Mouse (Mus musculus) adrenal gland, postnatal 10 days (tissue): Measurements from ENCODE around the gene Tspan4. TPM values are rescaled to one million over a fixed set of nuclear protein-coding genes. Genes with fewer than 3 reads are reported as not detected.
A peak's percentile ranks its signal among the peaks of the same experiment; 100 is the strongest.

Source experiments
- DNase-seq: peaks from one replicate; pipeline ENCODE4 v3.0.0; 2021; ENCODE audit warnings: mixed read lengths
- total RNA-seq, 2 experiments: library from RNA; stranded (reverse); gene quantifications; 2 replicates each; pipeline ENCODE4 v1.2.3; 2021

Gene Tspan4
- total RNA-seq, 2 experiments from 2014 or later = 53.8 to 57.1 TPM

GRCm38 (mm10) chr7:141502556-141502905, 27.5 kb downstream of the Tspan4 start:
- DNase-seq = no peak

DNA sequence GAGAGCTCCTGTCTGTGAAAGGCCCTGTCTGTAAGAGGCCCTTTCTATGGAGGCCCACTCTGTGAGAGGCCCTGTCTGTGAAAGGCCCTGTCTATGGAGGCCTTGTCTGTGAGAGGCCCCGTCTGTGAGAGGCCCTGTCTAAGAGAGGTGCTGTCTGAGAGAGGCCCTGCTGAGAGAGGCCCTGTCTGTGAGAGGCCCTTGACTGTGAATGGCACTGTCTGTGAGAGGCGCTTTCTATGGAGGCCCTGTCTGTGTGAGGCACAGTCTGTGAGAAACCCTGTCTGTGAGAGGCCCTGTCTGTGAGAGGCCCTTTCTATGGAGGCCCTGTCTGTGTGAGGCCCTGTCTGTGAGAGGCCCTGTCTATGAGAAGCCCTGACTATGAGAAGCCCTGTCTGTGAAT, 31.2 kb downstream of the Tspan4 start:
- no peak for DNase-seq

DNA sequence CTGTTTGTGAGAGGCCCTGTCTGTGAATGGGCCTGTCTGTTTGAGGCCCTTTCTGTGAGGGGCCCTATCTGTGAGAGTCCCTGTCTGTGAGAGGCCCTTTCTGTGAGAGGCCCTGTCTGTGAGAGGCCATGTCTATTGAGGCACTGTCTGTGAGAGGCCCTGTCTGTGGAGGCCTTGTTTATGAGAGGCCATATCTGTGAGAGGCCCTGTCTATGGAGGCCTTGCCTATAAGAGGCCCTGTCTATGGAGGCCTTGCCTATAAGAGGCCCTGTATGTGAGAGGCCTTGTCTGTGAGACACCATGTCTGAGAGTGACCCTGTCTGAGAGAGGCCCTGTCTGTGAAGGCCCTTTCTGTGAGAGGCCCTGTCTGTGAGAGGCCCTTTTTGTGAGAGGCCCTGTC, 33.1 kb downstream of the Tspan4 start:
- no peak for DNase-seq

- DNase-seq = no peak
Measured at GRCm38 (mm10) chr7:141510196-141510595, 35.2 kb downstream of the Tspan4 start.

GRCm38 (mm10) chr7:141510681-141511191, 35.7 kb downstream of the Tspan4 start:
- no peak for DNase-seq

DNA sequence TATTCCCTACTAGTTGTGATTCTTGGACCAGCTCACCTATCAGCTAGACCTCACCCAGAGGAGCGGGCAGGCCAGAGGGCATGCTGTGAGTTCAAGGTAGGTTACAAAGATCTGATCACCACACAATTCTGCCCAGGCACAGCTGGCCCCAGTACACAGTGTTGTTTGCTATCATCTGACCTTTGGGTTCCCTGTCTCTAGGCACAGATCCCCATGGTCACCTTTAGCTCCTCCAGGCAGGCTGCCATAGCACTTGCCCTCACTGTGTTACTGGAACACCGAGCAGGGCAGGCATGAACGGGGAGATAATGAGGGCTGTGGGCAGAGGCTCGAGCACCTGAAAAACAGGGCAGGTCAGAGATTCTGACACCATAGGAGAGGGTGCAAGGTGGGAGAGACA, 42.6 kb downstream of the Tspan4 start:
- DNase-seq = peak; percentile 71

GRCm38 (mm10) chr7:141518296-141518695, 43.3 kb downstream of the Tspan4 start:
- DNase-seq = peak; percentile 63

DNA sequence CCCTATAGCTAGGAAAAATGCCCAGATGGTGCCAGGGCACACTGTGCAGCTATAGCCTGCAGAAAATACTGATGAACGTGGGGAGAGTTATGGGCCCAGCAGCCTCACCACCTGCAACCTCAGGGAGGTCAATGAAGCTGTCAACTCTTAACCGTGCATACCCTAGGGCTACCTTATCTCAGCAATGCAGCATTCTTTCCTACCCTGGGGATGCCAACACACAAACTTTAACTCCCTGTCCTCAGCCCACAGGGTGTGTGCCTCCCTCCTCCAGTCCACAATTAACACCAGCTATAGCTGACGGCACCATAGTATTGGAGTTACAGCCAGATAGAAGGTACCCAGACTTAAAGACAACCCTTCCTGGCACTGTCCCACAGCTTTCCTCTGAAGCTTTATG, 43.9 kb downstream of the Tspan4 start:
- no peak for DNase-seq

DNA sequence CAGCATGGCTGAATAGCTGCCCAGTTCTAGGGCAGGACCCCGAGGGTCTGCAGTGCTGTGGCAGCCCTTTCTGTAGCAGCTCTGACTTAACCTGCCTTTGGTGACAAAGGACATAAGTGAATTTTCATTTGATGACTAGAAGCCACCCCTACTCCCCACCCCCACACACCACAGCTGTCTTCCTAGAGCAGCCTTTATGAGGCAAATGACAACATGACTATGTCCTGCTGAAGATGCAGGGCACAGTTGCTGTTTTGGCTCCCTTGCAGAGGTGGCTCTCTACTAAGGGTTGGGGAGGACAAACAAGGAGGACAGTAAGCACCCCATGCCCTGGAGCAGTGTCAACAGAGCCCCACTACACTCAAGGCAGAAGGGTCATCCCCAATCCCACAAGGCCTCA, 44.8 kb downstream of the Tspan4 start:
- DNase-seq = no peak

- DNase-seq = no peak
Measured at GRCm38 (mm10) chr7:141523007-141523406, 48.0 kb downstream of the Tspan4 start.

GRCm38 (mm10) chr7:141524271-141524670, 49.2 kb downstream of the Tspan4 start:
- DNase-seq = no peak

DNA sequence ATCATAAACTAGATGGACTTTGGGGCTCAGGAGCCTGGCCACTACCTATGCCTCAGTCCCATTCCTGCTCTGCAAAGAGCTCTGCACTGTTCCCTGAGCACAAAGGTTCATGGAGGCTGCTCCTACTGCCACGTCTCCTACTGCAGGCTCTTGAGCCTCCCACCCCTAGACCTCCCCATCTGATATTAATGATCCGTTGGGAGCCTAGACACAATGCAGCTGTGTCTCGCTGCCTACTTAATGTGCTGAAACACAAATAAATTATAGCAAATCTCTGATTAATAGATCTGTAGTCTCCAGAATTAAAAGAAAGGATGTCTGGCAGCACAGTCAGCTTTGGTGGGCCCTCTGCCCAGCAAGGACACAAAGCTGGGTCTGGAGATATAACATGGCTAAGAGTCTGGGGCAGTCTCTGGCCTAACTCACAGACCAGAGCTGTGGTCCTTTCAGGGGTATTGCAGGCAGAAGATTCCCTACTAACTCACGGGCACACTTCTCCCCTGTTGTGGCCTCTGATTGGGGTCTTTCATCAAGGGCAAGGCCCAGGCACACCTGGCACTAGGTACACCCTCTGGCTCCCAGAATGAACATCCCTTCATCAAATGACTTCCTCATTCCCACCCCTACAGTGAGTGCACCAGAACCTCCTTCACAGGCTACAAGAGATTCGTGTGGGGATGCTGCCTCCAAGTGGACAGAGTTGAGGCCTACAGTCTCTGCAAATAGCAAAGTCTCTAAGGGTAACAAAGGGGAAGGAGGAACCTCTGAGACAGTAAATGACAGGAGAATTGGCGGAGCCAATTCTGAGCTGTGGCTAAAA, 49.9 kb downstream of the Tspan4 start:
- DNase-seq = peak; percentile 81

- DNase-seq = no peak
Measured at GRCm38 (mm10) chr7:141525580-141525925, 50.5 kb downstream of the Tspan4 start.

DNA sequence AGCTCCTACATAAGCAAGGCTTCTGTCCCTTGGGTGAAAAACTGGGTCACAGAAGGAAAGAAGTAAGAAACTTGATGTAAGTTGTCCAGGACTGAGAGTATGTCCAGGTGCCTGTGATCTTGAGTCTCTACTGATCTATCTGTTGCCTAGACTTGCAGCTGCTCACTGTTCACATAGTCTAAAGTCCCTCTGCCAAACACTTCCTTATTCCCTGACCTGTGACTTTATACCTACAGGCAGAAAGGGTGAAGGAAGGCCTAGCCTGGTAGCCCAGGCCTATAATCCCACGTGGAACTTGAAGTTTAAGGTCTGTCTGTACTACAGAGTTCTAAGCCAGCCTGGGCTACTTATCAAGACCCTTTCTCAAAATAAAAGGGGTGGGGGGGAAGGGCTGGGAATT, 60.5 kb downstream of the Tspan4 start:
- no peak for DNase-seq

- peak; percentile 29 for DNase-seq
Measured at GRCm38 (mm10) chr7:141538852-141539555, 64.0 kb downstream of the Tspan4 start.

- DNase-seq = peak; percentile 100
Measured at GRCm38 (mm10) chr7:141539556-141540311, 64.7 kb downstream of the Tspan4 start, which contains the start of gene Chid1. TSS of gene Chid1 (minus strand) at chr7:141539857.

GRCm38 (mm10) chr7:141540312-141541081, 65.5 kb downstream of the Tspan4 start:
- peak; percentile 28 for DNase-seq

DNA sequence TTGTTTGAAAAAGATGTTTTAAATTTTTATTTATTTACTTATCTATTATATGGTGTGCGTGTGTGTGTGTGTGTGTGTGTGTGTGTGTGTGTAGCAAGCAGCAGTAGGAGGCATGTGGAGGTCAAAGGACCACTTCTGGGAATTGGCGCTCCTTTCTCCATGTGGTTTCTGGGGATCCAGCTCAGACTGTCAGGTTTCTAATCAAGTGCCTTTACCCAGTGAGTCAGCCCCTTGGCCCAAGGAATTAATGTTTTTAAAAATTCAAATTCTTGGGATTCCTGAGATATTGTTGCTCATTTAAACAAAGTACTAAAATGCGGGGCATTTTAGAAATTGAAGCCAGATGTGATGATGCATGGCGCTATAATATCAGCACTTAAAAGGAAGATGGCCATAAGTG, 66.6 kb downstream of the Tspan4 start:
- no peak for DNase-seq

DNA sequence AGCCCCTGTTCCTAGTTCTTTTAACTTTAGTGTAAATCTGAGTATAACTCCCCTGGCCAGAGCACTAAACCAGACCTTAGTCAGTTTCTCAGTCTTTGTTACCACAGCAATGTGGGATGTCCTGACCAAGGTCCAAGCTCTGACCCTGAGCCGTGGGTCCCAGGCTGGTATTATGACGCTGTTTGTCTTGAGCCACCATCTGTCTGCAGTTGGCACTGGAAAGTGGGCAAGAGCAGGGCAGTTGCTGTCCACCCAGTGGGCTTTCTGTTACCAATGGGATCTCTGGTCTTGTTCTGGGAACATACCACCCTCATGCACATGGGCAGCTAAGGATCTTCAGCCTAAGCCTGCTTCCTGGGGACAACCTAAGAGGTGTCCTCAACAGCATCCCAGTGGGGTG, 67.5 kb downstream of the Tspan4 start:
- DNase-seq = no peak
